Mouse (Mus musculus) liver, embryonic 16.5 days (tissue): ENCODE data around the gene Gstp2. TPM values are rescaled to one million over a fixed set of nuclear protein-coding genes. Genes with fewer than 3 reads are reported as not detected.
"Not testable (repeated sequence)": the region's sequence is repeated elsewhere in the genome, so short reads cannot be mapped to it uniquely, and the experiment has no call there.

ENCODE experiments used
- ATAC-seq: fragments of 200-750 bp; cut with Nextera tagmentation; 2 replicates; pipeline ENCODE4 v1.8.0; 2017; ENCODE audit warnings: low read depth, mild to moderate bottlenecking, moderate number of reproducible peaks, moderate library complexity
- H3K27ac ChIP-seq: fragments of 300-500 bp; sonication (generic); 2 replicates; pipeline ENCODE4 v1.5.1; 2014; ENCODE audit warnings: mild to moderate bottlenecking, low read length
- H3K27me3 ChIP-seq: fragments of 300-500 bp; sonication (generic); 2 replicates; pipeline ENCODE4 v1.6.1; 2014; ENCODE audit warnings: low read depth, low read length, mixed read lengths; ENCODE audit not compliant: control insufficient read depth, insufficient read depth
- H3K36me3 ChIP-seq: fragments of 300-500 bp; sonication (generic); 2 replicates; pipeline ENCODE4 v1.6.1; 2014; ENCODE audit warnings: mild to moderate bottlenecking; ENCODE audit not compliant: control insufficient read depth, insufficient read depth
- H3K4me1 ChIP-seq: fragments of 300-500 bp; sonication (generic); 2 replicates; pipeline ENCODE4 v1.6.1; 2014; ENCODE audit warnings: low read depth, low read length, mixed read lengths; ENCODE audit not compliant: control insufficient read depth
- H3K4me2 ChIP-seq: fragments of 300-500 bp; sonication (generic); 2 replicates; pipeline ENCODE4 v1.6.1; 2014; ENCODE audit warnings: low read depth, low read length, mixed read lengths
- H3K4me3 ChIP-seq: fragments of 300-500 bp; sonication (generic); 2 replicates; pipeline ENCODE4 v1.5.1; 2014; ENCODE audit warnings: low read depth, mild to moderate bottlenecking, low read length
- H3K9ac ChIP-seq: fragments of 300-500 bp; sonication (generic); 2 replicates; pipeline ENCODE4 v1.6.1; 2014; ENCODE audit warnings: low read depth, low read length
- H3K9me3 ChIP-seq: fragments of 300-500 bp; sonication (generic); replicated peaks from 2 replicates; pipeline ENCODE4 v1.6.1; 2016; ENCODE audit warnings: low read length; ENCODE audit not compliant: control insufficient read depth
- WGBS: fragments of 180-500 bp; shearing (Covaris S2); extraction: QIAGEN DNeasy Blood & Tissue Kit; methylation state at CpG from one replicate; pipeline ENCODE4 v1.1.7; 2014; ENCODE audit not compliant: insufficient replicate concordance; 5-methylcytosine and 5-hydroxymethylcytosine counted together
- polyA plus RNA-seq: library from polyadenylated mRNA; unstranded; fragments of >200 nt; fragmentation: Nextera tagmentation; extraction: Ambion mirVana; gene quantifications from 2 replicates; pipeline ENCODE4 v1.2.1, GENCODE M21; 2015

The Gstp2 gene
- polyA plus RNA-seq, 1 experiment from 2014 or later = 6.1 TPM

- Histone ChIP-seq H3K4me3 (no peak overlapping the region), H3K27me3 (no peaks in the 10 kb centered on the region), H3K9ac (no peak overlapping the region), H3K27ac (no peak overlapping the region), H3K9me3 (no peaks in the 10 kb centered on the region), H3K36me3 (no peaks in the 10 kb centered on the region), H3K4me2 (no peak overlapping the region), H3K4me1 (peaks cover 16% of the 10 kb centered on the region)
- ATAC-seq = no peak
- WGBS = 72% methylated on average over 1 of the region's 1 CpGs
Observed at GRCm38 (mm10) chr19:4075531-4075930, 29.7 kb upstream of the Gstp2 start.

- Histone ChIP-seq H3K36me3 (no peaks in the 10 kb centered on the region), H3K27ac (no peak overlapping the region; the same call in 1 of the 2 replicates), H3K4me3 (no peak overlapping the region), H3K9ac (no peak overlapping the region), H3K9me3 (no peaks in the 10 kb centered on the region), H3K4me1 (peaks cover 2% of the 10 kb centered on the region), H3K4me2 (no peak overlapping the region), H3K27me3 (no peaks in the 10 kb centered on the region)
- WGBS = 61% methylated on average over 6 of the region's 6 CpGs
- ATAC-seq = no peak
Observed at GRCm38 (mm10) chr19:4072706-4073424, 27.0 kb upstream of the Gstp2 start.

GRCm38 (mm10) chr19:4071406-4071805, 25.6 kb upstream of the Gstp2 start:
- H3K4me2 ChIP-seq = no peak overlapping the region
- ATAC-seq = no peak
- no peaks in the 10 kb centered on the region for H3K9me3 ChIP-seq
- no peaks in the 10 kb centered on the region for H3K36me3 ChIP-seq
- H3K4me3 ChIP-seq = no peak overlapping the region
- no peaks in the 10 kb centered on the region for H3K27me3 ChIP-seq
- no peak overlapping the region for H3K9ac ChIP-seq
- 87% methylated on average over 6 of the region's 6 CpGs for WGBS
- H3K27ac ChIP-seq = peak overlapping the region; percentile 59; the same call in 1 of the 2 replicates
- H3K4me1 ChIP-seq = peaks cover 5% of the 10 kb centered on the region

GRCm38 (mm10) chr19:4070756-4071155, 24.9 kb upstream of the Gstp2 start:
- Histone ChIP-seq H3K4me2 (no peak overlapping the region), H3K4me3 (no peak overlapping the region), H3K36me3 (no peaks in the 10 kb centered on the region), H3K9me3 (no peaks in the 10 kb centered on the region), H3K27me3 (no peaks in the 10 kb centered on the region), H3K27ac (peak overlapping the region; percentile 59), H3K9ac (no peak overlapping the region), H3K4me1 (peaks cover 6% of the 10 kb centered on the region)
- peak; percentile 25; the same call in 1 of the 2 replicates for ATAC-seq
- WGBS = 34% methylated on average over 8 of the region's 8 CpGs

GRCm38 (mm10) chr19:4070311-4070710, 24.5 kb upstream of the Gstp2 start:
- Histone ChIP-seq H3K36me3 (no peaks in the 10 kb centered on the region), H3K9me3 (no peaks in the 10 kb centered on the region), H3K4me3 (no peak overlapping the region), H3K9ac (no peak overlapping the region), H3K4me2 (no peak overlapping the region), H3K27ac (peak overlapping the region; percentile 59), H3K27me3 (no peaks in the 10 kb centered on the region), H3K4me1 (peaks cover 6% of the 10 kb centered on the region)
- WGBS = 59% methylated on average over 15 of the region's 15 CpGs
- peak; percentile 61 for ATAC-seq

- Histone ChIP-seq H3K27me3 (no peaks in the 10 kb centered on the region), H3K9ac (no peak overlapping the region), H3K4me1 (peaks cover 6% of the 10 kb centered on the region), H3K4me2 (no peak overlapping the region), H3K4me3 (no peak overlapping the region), H3K27ac (peak overlapping the region; percentile 68), H3K9me3 (no peaks in the 10 kb centered on the region), H3K36me3 (no peaks in the 10 kb centered on the region)
- 62% methylated on average over 15 of the region's 15 CpGs for WGBS
- ATAC-seq = peak; percentile 60; the same call in 1 of the 2 replicates
Observed at GRCm38 (mm10) chr19:4068717-4069410, 23.0 kb upstream of the Gstp2 start.

GRCm38 (mm10) chr19:4068242-4068641, 22.4 kb upstream of the Gstp2 start:
- WGBS = 78% methylated on average over 2 of the region's 2 CpGs

GRCm38 (mm10) chr19:4066877-4067276, 21.1 kb upstream of the Gstp2 start:
- Histone ChIP-seq H3K4me3 (no peak overlapping the region), H3K9me3 (no peaks in the 10 kb centered on the region), H3K4me1 (peaks cover 6% of the 10 kb centered on the region), H3K36me3 (no peaks in the 10 kb centered on the region), H3K27me3 (no peaks in the 10 kb centered on the region), H3K9ac (no peak overlapping the region), H3K27ac (no peak overlapping the region), H3K4me2 (no peak overlapping the region)
- no peak for ATAC-seq

More at GRCm38 (mm10) chr19:4068242-4068641, 22.4 kb upstream of the Gstp2 start:
- 0 out of 2 replicates have a peak, but pooled peaks have one; percentile 48 for ATAC-seq
- H3K36me3 ChIP-seq, H3K27me3 ChIP-seq, H3K9me3 ChIP-seq, H3K9ac ChIP-seq, H3K4me3 ChIP-seq, H3K4me1 ChIP-seq, H3K4me2 ChIP-seq: not testable (repeated sequence)
- peak overlapping the region; percentile 68 for H3K27ac ChIP-seq

- H3K27ac ChIP-seq = no peak overlapping the region
- H3K4me3 ChIP-seq = no peak overlapping the region
- no peak overlapping the region for H3K4me2 ChIP-seq
- no peaks in the 10 kb centered on the region for H3K9me3 ChIP-seq
- no peak for ATAC-seq
- no peak overlapping the region for H3K9ac ChIP-seq
- no peaks in the 10 kb centered on the region for H3K36me3 ChIP-seq
- no peaks in the 10 kb centered on the region for H3K27me3 ChIP-seq
- peaks cover 6% of the 10 kb centered on the region for H3K4me1 ChIP-seq
- 62% methylated on average over 6 of the region's 6 CpGs for WGBS
Observed at GRCm38 (mm10) chr19:4066280-4066679, 20.5 kb upstream of the Gstp2 start.
